Mouse (Mus musculus) liver, postnatal 0 days (tissue): ENCODE data around the gene Fbxl12.

Source experiments
- CTCF ChIP-seq: sonication (generic); IDR thresholded peaks from 2 replicates; pipeline ENCODE4 v1.5.1; 2016; ENCODE audit warnings: antibody characterized with exemption, low read depth
- EP300 ChIP-seq: IDR thresholded peaks from 2 replicates; pipeline ENCODE4 v1.6.1; 2016; ENCODE audit warnings: antibody characterized with exemption, low read depth, mild to moderate bottlenecking

GRCm38 (mm10) chr9:20662874-20663273 lies 18.3 kb upstream of the Fbxl12 start:
- TF ChIP-seq CTCF (no peak), EP300 (no peak)
